Mouse (Mus musculus) liver, adult (tissue): ENCODE data around the gene Tex46.
A peak's percentile ranks its signal among the peaks of the same experiment; 100 is the strongest.

Experiments used
- GATA4 ChIP-seq: IDR thresholded peaks from 2 replicates; pipeline ENCODE4 v1.6.1; 2014; ENCODE audit warnings: mild to moderate bottlenecking, low read length; ENCODE audit not compliant: insufficient replicate concordance

The Tex46 gene

GRCm38 (mm10) chr4:136610387-136610856 lies at the start of gene Tex46:
Gene Tex46, plus strand, starts transcription at chr4:136610437.
- TF ChIP-seq GATA4: no peak

GRCm38 (mm10) chr4:136562755-136563154 lies 47.5 kb upstream of the Tex46 start:
- TF ChIP-seq GATA4: no peak

GRCm38 (mm10) chr4:136568629-136569028 lies 41.6 kb upstream of the Tex46 start:
- TF ChIP-seq GATA4: no peak

GRCm38 (mm10) chr4:136569998-136570397 lies 40.2 kb upstream of the Tex46 start:
- no peak for TF ChIP-seq GATA4

- no peak for TF ChIP-seq GATA4
Observed at GRCm38 (mm10) chr4:136581885-136582284, 28.4 kb upstream of the Tex46 start.

GRCm38 (mm10) chr4:136587221-136587827 lies 22.9 kb upstream of the Tex46 start:
- no peak for TF ChIP-seq GATA4

- TF ChIP-seq GATA4: no peak
Observed at GRCm38 (mm10) chr4:136588003-136588402, 22.2 kb upstream of the Tex46 start.

GRCm38 (mm10) chr4:136592111-136592510 lies 18.1 kb upstream of the Tex46 start:
- TF ChIP-seq GATA4: peak; percentile 18; the same call in 1 of the 2 replicates

- TF ChIP-seq GATA4: no peak
Observed at GRCm38 (mm10) chr4:136594006-136594405, 16.2 kb upstream of the Tex46 start.

- no peak for TF ChIP-seq GATA4
Observed at GRCm38 (mm10) chr4:136595221-136595620, 15.0 kb upstream of the Tex46 start.

- TF ChIP-seq GATA4: no peak
Observed at GRCm38 (mm10) chr4:136598268-136598876, 11.9 kb upstream of the Tex46 start.

GRCm38 (mm10) chr4:136599869-136600268 lies 10.4 kb upstream of the Tex46 start:
- no peak for TF ChIP-seq GATA4

GRCm38 (mm10) chr4:136600536-136600935 lies 9.7 kb upstream of the Tex46 start:
- TF ChIP-seq GATA4: no peak

- no peak for TF ChIP-seq GATA4
Observed at GRCm38 (mm10) chr4:136601476-136601875, 8.8 kb upstream of the Tex46 start.

GRCm38 (mm10) chr4:136602018-136602554 lies 8.2 kb upstream of the Tex46 start:
- no peak for TF ChIP-seq GATA4

- TF ChIP-seq GATA4: peak; percentile 56; the same call in 1 of the 2 replicates
Observed at GRCm38 (mm10) chr4:136602568-136602967, 7.7 kb upstream of the Tex46 start, which contains the start of gene Kdm1a. Gene Kdm1a, minus strand, starts transcription at chr4:136602723.
